Mouse (Mus musculus): Measurements from ENCODE around the gene Necab2.

DNA sequence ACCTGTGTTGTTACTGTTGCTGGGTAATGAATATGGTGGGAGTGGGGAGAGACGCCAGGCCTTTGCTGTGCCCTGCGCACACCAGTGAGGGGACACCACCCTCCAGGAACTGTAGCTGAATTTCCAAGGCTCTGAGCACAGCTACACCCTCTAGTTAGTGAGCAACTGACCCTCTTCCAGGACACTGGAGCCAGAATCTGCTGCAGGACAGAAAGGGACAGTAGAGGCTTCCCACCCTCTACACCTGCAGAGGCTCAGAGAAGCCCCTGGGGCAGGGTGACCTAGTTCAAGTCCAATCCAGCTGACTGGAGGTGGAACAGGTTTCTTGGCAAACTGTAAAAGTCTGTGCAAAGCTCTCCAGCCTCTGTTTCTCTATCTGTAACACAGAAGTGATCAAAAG lies 7.1 kb upstream of the Necab2 start:
- TF ChIP-seq CTCF (IDR thresholded peaks at IDR 0.05; ENCODE audit: borderline replicate concordance, insufficient read depth, low read length) (no peak), POLR2A (IDR thresholded peaks at IDR 0.05; ENCODE audit: low read depth, low read length) (no peak)
